Mouse (Mus musculus) erythroid progenitor cell, adult 5-6 weeks (primary cell): ENCODE measurements around the gene Frmd4b. TPM values are rescaled to one million over a fixed set of nuclear protein-coding genes. Genes with fewer than 3 reads are reported as not detected.

Experiments used
- ATAC-seq: replicated peaks from 2 replicates; pipeline ENCODE4 v1.8.0; 2016; ENCODE audit warnings: moderate number of reproducible peaks, mild to moderate bottlenecking, moderate TSS enrichment, inconsistent platforms; ENCODE audit not compliant: poor library complexity, low FRiP score, severe bottlenecking
- total RNA-seq, 2 experiments: library from RNA; stranded (forward) in 1 of 2; stranded (reverse) in 1 of 2; fragments of 150-400 nt in 1 of 2; fragments of 186-747, 209-891 nt in 1 of 2; gene quantifications; 2 replicates each; pipeline versions ENCODE4 v1.2.3 to v1.2.4; 2015 to 2017; ENCODE audit warnings: low replicate concordance in 2 of 2

Gene Frmd4b
- total RNA-seq, 2 experiments from 2014 or later: 7.2 to 21.0 TPM

DNA sequence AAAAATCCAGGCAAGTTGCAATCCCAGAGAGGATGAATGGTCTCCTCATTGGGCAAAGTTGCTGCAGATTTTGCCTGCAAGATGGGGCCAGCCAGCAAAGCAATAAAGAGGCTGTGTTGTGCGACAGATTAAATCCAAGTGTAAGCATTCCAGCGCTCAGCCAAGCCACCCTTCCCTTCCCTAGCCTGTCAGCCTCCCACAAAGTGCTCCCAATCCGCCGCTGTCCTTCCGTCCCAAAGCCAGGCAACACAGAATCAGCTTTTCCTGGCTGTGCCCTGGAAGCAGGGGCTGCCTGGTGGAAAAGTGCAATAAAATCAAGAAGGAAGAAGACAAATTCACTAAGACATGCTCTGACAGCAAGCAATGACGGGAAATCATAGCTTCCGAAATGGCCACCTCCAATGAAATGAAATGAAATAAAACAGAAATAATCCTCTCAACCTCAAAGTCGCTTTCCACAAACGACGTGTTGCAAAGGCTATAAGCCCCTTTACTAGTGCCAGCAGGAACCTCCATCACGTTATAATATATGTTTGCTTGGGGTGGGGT lies 130.5 kb downstream of the Frmd4b start:
- no peak for ATAC-seq

DNA sequence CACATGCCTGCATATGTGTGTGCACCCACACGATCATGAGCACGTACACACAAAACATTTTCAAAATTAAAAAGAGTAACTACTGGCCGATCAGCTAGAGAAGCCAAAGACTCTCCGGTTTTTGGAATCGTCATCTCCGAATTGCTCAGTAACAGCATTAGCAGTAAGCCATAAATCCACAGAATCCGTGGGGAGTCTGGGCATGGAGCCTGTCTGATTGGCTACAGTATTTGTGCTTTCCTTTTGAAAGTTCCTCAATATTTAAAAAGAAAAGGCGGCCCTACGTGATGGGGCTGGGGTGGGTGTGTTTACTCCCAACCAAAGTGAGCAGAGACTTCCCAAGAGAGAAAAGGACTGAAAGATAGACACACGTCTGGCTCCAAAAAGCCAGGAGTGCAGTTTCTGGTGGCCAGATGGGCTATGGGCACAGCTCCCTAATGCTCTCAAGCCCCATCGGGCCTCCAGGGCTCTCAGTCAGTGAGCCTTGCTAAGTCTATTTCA lies 131.4 kb downstream of the Frmd4b start:
- ATAC-seq: no peak

DNA sequence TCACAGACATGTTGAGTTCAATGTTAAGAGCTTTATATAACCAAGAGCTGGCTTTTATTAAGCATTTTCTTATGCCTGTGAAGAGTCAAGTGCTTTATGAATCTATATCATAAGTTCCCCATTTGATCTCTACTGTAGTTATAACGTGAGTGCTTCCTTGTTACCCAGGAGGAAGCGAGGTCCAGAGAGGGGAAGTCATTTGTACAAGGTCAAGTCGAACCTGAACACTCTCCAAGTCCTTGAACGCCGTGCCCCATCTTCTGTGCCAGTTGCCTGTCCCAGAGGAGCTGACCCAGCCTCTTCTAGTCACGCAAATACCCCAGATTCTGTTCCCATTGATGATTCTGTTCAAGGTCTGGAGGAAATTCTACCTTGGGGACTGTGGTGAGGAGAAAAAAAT lies 135.4 kb downstream of the Frmd4b start:
- no peak for ATAC-seq

DNA sequence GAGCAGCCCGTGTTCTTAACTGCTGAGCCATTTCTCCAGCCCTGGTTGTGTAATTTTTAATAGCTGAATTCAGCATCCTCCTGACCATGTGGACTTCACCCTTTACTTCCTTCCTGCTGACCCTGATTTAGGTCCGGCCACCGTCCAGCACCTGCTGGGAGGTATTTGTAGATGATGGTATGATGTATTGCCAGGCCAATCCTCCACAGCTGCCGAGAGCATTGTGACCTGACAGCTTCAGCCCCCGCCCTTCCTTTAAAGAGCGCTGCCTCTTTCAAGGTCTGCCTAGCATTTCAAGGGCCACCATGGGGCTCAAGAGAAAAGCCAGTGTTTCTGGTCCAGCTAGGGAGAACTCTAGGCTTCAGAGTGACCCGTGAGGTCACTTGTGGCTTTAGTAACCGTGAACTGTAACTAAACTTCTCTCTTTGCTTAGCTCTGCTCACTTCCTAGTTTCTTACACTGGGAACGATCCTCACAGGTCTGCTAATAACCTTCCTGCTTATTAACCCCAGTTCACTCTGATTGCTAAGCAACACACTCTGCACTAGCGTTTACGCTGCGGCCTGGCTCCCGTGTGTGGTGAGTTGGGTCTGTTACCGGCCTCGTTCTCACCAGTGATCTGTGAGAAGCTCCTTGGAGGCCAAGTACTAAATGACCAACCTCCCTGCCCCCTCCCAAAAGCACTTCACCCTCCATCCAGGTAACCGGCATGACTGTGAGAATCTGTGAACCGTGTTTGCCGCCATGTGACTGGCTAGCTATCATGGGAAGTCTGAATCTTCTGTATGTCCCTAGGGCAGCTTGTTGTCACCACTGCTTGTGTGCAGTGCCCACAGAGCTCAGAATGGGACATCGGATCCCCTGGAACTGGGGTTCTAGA lies 138.1 kb downstream of the Frmd4b start:
- ATAC-seq: no peak

DNA sequence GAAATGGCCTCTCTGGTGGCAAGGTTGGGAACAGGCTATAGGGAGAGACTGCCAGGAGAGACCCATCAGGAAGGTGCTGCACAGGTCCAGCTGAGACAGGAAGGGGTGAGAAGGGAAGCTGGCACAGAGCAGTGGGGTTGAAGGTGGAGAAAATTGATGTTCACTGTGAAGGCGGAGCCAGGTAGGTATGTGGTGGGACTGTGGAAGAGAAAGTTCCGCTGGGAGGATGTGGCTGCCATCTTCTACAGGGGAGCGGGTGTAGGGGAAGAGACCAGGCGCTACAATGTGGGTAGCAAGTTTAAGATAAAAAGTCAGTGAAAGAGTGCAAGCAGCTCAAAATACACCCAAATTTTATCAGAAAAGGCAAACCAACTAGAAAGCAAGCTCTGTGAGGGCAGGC lies 143.7 kb downstream of the Frmd4b start:
- no peak for ATAC-seq

DNA sequence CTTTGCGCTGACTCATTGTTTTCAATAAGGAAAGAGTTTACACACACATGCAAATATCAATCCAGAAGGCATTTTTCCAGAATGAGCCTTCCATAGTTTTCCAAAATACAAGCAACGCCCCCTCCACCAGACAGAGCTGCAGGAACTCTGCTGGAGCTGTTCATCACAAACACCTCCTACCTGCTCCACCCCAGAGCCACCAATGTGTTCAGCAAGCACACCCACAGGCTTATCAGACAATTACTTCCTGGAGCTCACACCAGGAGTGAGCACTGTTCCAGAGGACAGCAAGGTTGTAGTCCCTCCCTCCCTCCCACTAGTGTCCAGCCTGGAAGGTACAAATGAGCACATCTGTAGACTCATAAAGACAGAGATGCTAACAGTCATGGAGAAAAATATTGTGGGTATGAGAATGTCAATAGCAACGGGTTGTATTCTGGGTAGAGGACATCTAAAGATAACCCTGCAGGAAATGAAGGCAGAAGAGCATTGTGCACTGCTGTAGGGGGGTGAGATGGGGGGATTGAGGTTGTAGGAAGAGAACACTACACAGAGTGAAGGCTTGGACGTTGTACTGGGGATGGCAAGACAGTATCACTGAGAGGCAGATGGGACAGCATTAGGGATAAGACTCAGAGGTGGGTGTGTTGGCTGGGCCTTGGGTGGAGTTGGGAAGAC lies 144.3 kb downstream of the Frmd4b start:
- ATAC-seq: no peak

DNA sequence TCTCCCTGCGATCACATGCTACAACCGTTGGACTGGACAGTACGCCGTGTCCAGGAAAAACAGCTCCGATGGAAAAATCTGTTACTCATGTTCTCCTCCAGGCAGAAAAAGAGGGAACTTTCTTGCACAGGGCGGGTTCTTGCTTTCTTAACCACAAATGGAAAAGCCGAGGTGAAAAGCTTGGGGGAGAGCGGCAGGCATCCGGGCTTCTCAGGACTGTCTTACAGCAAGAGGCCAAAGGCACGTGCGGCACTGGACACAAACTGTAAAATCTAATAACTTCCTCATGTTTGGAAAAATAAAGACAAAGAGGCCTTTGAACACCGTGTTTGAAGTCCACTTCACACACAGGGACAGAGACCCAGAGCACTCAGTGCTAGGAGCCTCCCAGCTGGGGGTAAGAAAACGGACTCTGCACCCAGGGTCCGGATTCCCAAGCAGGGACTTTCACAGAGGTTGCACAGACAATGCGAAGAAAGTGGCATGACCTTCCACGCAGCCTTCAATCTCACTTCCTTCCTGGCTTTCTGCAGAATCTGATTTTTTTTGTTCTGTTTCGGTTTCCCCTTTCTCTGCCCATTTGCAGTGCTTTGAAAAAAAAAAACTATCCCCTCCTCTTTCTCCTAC lies 153.3 kb downstream of the Frmd4b start:
- no peak for ATAC-seq

DNA sequence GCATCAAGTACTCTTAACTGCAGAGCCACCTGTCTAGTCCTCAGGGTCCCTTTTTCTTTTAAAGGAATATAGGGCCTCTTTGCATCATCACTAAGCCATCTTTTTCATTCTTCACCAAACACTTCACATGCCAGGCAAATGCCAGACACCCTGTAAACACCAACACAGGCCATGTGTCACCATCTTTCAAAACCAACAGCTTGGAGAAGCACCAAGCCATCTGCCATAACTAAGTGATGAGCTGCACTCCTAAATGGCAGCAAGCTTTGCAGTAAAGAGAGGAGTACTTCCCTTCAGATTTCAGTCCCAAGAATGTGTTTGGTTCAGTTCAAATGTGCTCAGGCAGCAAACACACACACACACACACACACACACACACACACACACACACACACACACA lies 154.9 kb downstream of the Frmd4b start:
- no peak for ATAC-seq

DNA sequence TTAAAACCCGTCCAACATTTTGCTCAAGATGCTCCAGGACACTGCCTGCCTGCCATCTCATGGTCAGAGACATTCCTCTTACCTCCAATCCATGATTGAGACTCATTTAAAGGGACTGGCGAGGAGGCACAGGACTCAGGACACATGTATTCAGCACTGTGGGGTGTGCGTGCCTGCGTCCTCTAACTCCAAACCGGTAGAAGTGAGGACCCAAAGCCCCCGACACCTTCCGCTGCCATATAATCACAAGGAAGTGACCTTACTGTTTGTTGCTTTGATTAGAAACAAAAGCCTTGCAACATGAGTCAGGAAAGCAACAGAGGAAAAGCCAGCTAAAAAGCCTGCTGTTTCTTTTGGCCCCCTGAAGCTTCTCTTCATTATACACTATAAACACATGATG lies 158.2 kb downstream of the Frmd4b start:
- ATAC-seq: no peak

DNA sequence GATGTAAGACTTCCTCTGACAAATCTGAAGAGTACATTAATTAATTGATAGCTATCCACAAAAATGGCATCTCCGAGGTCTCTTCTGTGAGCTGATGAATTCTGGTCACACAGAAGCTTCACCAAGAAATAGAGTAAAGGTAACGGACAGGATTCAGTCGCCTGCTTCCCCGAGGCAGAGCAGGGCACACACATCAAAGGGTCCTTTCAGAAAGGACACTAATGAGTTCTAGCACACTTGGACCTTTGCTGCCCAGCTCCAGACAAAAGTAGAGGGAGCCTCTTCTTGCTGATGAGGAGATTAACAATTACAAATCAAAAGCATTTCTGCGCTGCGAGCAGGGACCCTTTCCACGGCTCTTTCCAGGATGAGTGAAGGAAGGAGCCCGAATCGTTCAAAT lies 159.0 kb downstream of the Frmd4b start:
- ATAC-seq: no peak

DNA sequence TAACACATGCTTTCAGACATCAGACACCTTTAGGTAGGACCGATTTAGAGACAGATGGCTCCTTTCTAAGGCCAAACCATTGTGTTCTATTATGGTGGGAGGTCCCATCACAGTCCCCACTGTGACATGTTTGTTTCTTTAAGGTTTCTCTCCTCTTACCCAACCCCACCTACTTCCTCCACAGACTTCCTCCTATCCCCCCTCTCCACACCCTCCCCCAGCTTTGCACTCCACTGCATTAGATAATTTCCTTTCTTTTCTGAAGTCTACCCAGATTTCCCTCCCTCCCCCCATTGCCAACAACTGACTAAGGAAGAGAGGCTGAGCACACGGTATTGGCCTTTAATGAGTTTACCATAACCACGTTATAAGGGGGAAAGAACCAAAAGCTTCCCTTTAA lies 159.4 kb downstream of the Frmd4b start:
- ATAC-seq: no peak

DNA sequence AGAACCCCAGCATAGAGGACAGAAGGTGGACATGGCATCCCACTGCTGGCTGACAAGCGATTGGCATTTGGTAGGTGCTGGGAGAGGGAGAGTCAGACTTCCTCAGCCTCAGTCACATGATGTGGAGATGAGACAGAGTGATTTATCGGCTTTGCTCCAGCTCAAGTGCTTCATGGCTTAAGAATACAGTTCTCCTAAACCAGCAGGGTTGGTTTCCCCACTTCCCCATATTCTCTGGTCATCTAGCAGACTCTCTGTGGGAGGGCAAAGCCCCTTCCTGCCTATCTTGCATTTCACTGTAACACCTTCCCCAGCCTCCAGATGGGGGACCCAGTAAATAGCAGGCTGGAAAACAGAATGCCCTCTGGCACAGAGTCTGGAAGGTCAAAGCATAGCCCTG lies 160.1 kb downstream of the Frmd4b start:
- ATAC-seq: no peak

DNA sequence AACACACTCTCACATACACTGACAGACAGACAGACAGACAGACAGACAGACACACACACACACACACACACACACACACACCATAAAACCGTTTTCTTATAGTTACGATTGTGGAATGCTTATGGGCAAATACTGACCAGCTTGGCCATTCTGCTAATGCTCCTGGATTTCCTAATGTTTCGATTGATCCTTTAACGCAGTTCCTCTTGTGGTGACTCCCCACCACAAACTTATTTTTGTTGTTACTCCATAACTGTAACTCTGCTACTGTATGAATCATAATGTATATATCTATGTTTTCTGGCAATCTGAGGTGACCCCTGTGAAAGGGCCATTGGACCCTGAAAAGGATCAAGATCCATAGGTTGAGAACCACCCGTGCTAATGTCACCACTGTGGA lies 165.1 kb downstream of the Frmd4b start:
- no peak for ATAC-seq

DNA sequence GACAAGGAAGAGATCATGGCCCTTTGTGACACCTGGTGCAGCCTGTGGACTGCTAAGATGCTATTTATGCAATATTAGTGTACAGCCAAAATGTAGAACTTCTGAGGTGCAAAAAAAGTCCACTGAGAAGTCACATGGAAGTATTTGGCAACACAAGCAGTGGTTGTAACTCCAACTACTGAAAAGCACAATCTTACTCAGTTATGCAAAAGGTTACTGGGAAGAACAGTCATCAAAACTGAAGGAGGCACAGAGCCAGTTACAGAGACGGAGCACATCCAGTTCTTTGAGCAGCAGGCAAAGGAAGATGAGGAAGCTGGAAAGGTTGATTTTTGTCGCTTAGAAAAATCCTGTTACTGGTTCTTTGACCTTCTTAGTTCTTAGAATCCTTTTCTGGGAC lies 167.5 kb downstream of the Frmd4b start:
- no peak for ATAC-seq

DNA sequence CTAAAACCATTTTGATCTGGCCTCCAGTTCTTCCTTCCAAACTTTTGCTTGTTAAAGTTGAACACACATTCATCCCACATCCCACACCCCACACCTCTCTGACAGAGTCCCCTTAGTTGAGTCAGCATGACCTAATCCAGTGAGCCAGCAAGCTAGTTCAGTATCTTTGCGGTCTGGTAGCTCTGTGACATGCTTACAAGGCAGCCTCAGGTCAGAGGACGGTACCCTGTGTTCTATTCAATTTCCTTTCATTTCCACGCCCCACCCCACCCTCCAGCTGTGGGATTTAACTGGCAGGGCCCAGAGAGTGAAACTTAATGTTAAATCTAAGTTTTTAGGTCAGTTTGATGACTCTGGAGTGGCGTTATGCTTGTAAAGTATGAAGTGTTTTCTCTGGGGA lies 170.3 kb downstream of the Frmd4b start:
- ATAC-seq: no peak

DNA sequence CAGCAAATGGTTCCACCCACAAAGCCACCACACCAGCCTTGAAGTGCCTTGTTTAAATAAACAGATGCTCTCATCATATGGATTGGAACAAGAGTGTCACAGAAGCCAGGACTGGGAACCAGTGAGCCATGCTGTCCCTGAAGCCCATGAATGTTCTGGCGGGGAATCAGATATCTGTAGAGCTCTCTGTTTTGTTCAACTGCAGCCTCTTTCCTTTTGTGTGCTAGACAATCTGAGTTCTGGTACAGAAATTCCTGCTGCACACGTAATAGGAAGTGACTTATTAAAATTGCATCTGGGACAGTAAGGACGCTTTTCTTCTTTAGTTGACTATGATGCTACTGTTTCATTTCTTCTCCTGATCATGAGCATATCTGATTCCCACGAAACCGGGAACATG lies 173.2 kb downstream of the Frmd4b start:
- ATAC-seq: no peak

DNA sequence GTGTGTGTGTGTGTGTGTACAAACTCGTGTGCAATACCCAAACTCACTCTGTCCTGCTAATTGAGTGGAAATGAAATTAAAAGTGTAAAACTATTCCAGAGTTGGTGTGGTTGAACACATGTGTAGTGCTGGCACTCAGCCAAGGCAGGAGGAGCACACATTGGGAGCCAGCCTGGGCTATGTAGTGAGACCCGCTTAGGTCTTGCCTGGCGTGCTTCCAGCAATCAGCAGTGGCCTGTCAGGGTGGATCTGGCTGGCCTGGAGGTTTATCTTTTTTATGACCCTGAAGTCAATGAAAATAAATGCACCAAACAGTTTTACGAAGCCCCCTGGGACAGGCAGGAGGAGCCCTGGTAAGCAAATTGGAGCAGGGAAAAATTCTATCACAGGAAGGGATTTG lies 173.8 kb downstream of the Frmd4b start:
- no peak for ATAC-seq

DNA sequence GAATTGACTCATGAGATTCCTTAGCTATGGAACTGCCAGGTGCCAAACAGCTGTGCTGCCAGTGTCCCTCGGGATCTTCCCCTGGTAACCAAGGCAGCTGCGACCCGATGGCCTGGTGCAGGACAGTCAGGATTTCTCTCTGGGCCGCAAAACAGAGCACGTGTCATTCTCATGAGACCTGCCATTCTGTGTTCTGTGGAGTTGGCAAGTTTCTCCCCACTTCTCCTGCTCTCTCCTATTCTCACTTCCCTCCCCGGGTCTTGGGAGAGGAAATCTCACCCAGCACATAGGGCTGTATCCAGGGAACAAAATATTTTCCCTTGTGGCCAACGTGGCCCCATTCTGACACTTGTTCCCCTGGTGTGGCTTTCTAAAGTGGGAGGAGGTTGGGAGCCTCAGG lies 176.0 kb downstream of the Frmd4b start:
- ATAC-seq: no peak

DNA sequence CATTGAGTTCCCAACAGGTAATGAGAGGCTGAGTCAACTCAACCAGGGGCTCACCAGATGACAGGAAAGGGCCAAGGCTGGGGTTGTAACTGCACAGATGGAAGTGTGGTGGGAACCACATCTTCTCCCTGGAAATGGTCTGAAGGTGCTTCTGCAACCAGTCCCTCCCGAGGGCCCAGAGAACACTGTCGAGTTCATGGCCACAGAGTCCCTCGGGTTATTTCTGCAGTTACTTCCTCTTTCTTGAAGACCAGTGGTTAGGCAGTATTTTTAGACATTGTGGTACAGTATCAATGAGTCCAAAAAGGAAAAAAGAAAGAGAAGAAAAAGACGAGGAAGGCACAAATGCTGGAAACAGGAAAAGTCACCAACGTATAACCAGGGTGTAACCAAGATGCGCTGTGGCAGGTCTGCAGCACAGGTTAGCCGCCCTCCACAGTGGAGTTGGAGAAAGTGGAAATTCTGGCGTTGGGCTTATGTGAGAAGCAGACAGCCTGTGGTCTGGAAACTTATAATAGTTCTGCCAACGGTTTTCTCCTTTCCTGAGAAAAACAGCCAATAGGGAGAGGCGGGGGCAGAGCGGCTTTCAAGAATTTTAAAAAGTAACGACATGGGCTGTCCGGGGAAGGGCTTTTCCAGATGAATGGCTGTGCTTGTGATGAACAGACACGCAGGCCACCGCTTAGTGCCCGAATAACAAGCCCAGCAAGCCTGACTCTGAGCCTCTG lies 178.3 kb downstream of the Frmd4b start:
- no peak for ATAC-seq

DNA sequence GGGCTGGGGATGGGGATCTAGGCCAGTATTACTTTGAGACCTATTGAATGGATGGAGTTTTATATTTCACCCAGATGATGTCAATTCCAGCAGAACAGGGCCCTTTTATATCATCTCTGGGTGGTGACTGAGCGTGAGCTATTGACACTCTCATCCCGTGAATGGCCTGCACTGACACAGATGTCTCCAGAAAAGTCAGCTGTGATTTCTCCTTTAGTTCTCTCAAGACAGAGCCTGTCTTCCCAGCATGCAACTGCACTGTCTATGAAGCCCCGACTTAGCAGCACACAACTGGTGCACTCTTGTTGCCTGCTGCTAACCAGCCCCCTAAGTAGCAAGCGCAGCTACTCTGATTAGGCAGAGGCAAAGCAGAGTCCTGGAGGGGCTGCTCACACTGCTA lies 182.6 kb downstream of the Frmd4b start:
- no peak for ATAC-seq
